In the genomic region with DNA sequence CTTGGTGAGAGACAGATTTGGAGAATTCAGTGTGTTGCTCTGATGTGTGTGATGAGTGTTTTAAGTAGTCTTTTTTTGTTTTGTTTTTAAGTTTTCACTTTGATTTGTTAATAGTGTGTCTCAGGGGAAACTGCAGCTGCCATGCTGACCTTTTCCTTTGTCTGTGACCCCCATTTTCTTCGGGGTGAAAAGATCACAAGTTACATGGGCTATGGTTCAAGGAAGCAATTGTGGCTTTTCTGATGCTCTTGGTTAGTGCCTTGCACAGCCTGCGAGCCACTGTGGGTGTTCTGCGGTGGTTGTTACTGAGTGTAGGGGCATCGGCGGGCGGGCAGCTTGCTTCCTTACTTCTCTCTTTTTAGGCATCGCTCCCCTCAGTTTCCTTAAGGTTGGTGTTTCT, we compare ENCODE assay signal across 13 mouse cellular contexts. TPM values are rescaled to one million over a fixed set of nuclear protein-coding genes. Genes with fewer than 3 reads are reported as not detected.
DNase-seq lines count a peak whose midpoint lies in the region; ATAC-seq and TF ChIP-seq lines count a peak whose summit lies in the region.
"Had no signal": no experiment of that assay in that cellular context is flagged by ENCODE, and none has a peak within 500 bp of the region (broad histone marks: within the 10 kb centered on the region; RNA-seq: fewer than 3 reads in every experiment).

No protein-coding gene starts in this region.

- H3K9ac ChIP-seq in heart, embryonic 15.5 days = no peak overlapping the region
- no peak overlapping the region for H3K9ac ChIP-seq in midbrain, postnatal 0 days (replicated peaks; ENCODE audit: low read length, poor library complexity, severe bottlenecking)
- no peak overlapping the region for H3K9ac ChIP-seq in hindbrain, embryonic 15.5 days
- H3K9ac ChIP-seq in neural tube, embryonic 15.5 days (replicated peaks) = no peak overlapping the region

- H3K27ac ChIP-seq in heart, embryonic 15.5 days = peak overlapping the region; percentile 63; the same call in 1 of the 2 replicates
- peak overlapping the region; percentile 55; the same call in 1 of the 2 replicates for H3K27ac ChIP-seq in midbrain, embryonic 10.5 days (replicated peaks)
- no peak overlapping the region for H3K27ac ChIP-seq in midbrain, postnatal 0 days (ENCODE audit: low read depth, low read length)
- H3K27ac ChIP-seq in hindbrain, embryonic 15.5 days (replicated peaks) = no peak overlapping the region
- no peak overlapping the region for H3K27ac ChIP-seq in neural tube, embryonic 15.5 days (replicated peaks)

- DNase-seq in heart, postnatal 25 days (ENCODE audit: low spot score) = no peak
- peak; percentile 33 for DNase-seq in midbrain, embryonic 10.5 days (ENCODE audit: low spot score)
- DNase-seq in midbrain, postnatal 0 days (ENCODE audit: low spot score) = no peak
- DNase-seq in T-cell, adult 2 months (ENCODE audit: low spot score) = no peak
- no peak for DNase-seq in right cerebral cortex, adult 18-20 months
- DNase-seq: adrenal gland, adult 8-10 months; thymus, adult 2 months had no signal

- H3K4me3 ChIP-seq in heart, embryonic 15.5 days = no peak overlapping the region
- peak overlapping the region; percentile 20 for H3K4me3 ChIP-seq in midbrain, embryonic 10.5 days
- H3K4me3 ChIP-seq in midbrain, postnatal 0 days (ENCODE audit: low read depth, low read length) = no peak overlapping the region
- no peak overlapping the region for H3K4me3 ChIP-seq in hindbrain, embryonic 15.5 days
- H3K4me3 ChIP-seq in neural tube, embryonic 15.5 days (replicated peaks) = no peak overlapping the region
- H3K4me3 ChIP-seq: megakaryocyte, embryonic 14.5 days had no signal

- H3K36me3 ChIP-seq in heart, embryonic 15.5 days = no peaks in the 10 kb centered on the region
- 0 out of 2 replicates have a peak, but pooled peaks cover 3% of the 10 kb centered on the region for H3K36me3 ChIP-seq in midbrain, embryonic 10.5 days
- H3K36me3 ChIP-seq in midbrain, postnatal 0 days (ENCODE audit: insufficient read depth, low read length) = no peaks in the 10 kb centered on the region
- H3K36me3 ChIP-seq in hindbrain, embryonic 15.5 days = no peaks in the 10 kb centered on the region
- no peaks in the 10 kb centered on the region for H3K36me3 ChIP-seq in neural tube, embryonic 15.5 days

- intact Hi-C loops in heart, postnatal 25 days (cut with DNase I) = no loop called here

- ATAC-seq in heart, embryonic 15.5 days (replicated peaks; ENCODE audit: insufficient number of reproducible peaks, insufficient read depth, low FRiP score, low read depth) = no peak
- ATAC-seq in midbrain, postnatal 0 days (ENCODE audit: low FRiP score) = no peak
- ATAC-seq in hindbrain, embryonic 15.5 days (ENCODE audit: low FRiP score, low read depth) = no peak
- ATAC-seq in neural tube, embryonic 15.5 days (ENCODE audit: low FRiP score) = no peak
- ATAC-seq: Patski had no signal

- H3K4me2 ChIP-seq in heart, embryonic 15.5 days = peak overlapping the region; percentile 30; the same call in 1 of the 2 replicates
- no peak overlapping the region for H3K4me2 ChIP-seq in midbrain, postnatal 0 days (ENCODE audit: low read depth, low read length, poor library complexity, severe bottlenecking)
- peak overlapping the region; percentile 2; the same call in 1 of the 2 replicates for H3K4me2 ChIP-seq in hindbrain, embryonic 15.5 days
- peak overlapping the region; percentile 6; the same call in 1 of the 2 replicates for H3K4me2 ChIP-seq in neural tube, embryonic 15.5 days
- H3K4me2 ChIP-seq: liver, embryonic 11.5 days had no signal

- WGBS in heart, embryonic 15.5 days = 48% methylated on average over 7 of the region's 7 CpGs
- 14% methylated on average over 7 of the region's 7 CpGs for whole genome bisulfite sequencing in midbrain, embryonic 10.5 days
- 34% methylated on average over 7 of the region's 7 CpGs for WGBS in midbrain, postnatal 0 days
- 14% methylated on average over 7 of the region's 7 CpGs for WGBS in hindbrain, embryonic 15.5 days
- 10% methylated on average over 7 of the region's 7 CpGs for WGBS in neural tube, embryonic 15.5 days

- H3K9me3 ChIP-seq in heart, embryonic 15.5 days (replicated peaks) = no peaks in the 10 kb centered on the region
- no peaks in the 10 kb centered on the region for H3K9me3 ChIP-seq in midbrain, embryonic 10.5 days (replicated peaks)
- no peaks in the 10 kb centered on the region for H3K9me3 ChIP-seq in midbrain, postnatal 0 days (ENCODE audit: low read length)
- no peaks in the 10 kb centered on the region for H3K9me3 ChIP-seq in hindbrain, embryonic 15.5 days
- no peaks in the 10 kb centered on the region for H3K9me3 ChIP-seq in neural tube, embryonic 15.5 days (replicated peaks)
- H3K9me3 ChIP-seq: megakaryocyte, embryonic 14.5 days had no signal

- H3K4me1 ChIP-seq in heart, embryonic 15.5 days (replicated peaks) = peaks cover 35% of the 10 kb centered on the region
- peaks cover 27% of the 10 kb centered on the region for H3K4me1 ChIP-seq in midbrain, embryonic 10.5 days
- H3K4me1 ChIP-seq in midbrain, postnatal 0 days (ENCODE audit: insufficient read depth, low read length) = no peaks in the 10 kb centered on the region
- H3K4me1 ChIP-seq in hindbrain, embryonic 15.5 days (replicated peaks) = peaks cover 7% of the 10 kb centered on the region
- H3K4me1 ChIP-seq in neural tube, embryonic 15.5 days = peaks cover 16% of the 10 kb centered on the region

- no peaks in the 10 kb centered on the region for H3K27me3 ChIP-seq in heart, embryonic 15.5 days
- peaks cover 43% of the 10 kb centered on the region for H3K27me3 ChIP-seq in midbrain, embryonic 10.5 days (ENCODE audit: low read depth, poor library complexity, severe bottlenecking)
- H3K27me3 ChIP-seq in midbrain, postnatal 0 days (ENCODE audit: insufficient read depth, low read length) = no peaks in the 10 kb centered on the region
- no peaks in the 10 kb centered on the region for H3K27me3 ChIP-seq in hindbrain, embryonic 15.5 days
- 0 out of 2 replicates have a peak, but pooled peaks cover 4% of the 10 kb centered on the region for H3K27me3 ChIP-seq in neural tube, embryonic 15.5 days (replicated peaks)
- H3K27me3 ChIP-seq: megakaryocyte, embryonic 14.5 days; Patski had no signal

- no peak for TF ChIP-seq CTCF in midbrain, postnatal 0 days (IDR thresholded peaks at IDR 0.05)

RNA-seq across cellular contexts. Expression of a gene that starts 54.4 kb away (rescaled TPM):
- 18.3 and 21.4 TPM in 2 replicates for polyA plus RNA-seq in heart, embryonic 15.5 days (2015; fragmentation: Nextera tagmentation; extraction: Ambion mirVana)
- total RNA-seq in heart, postnatal 25 days (2021) = 10 to 100 TPM; 23.7 to 27.7 TPM
- 20.1 and 20.2 TPM in 2 replicates for polyA plus RNA-seq in midbrain, embryonic 10.5 days (2016; fragmentation: Nextera tagmentation; extraction: Ambion mirVana)
- 12.6 and 14.2 TPM in 2 replicates for total RNA-seq in midbrain, postnatal 0 days (2014; rRNA removed)
- 4.3 and 5.3 TPM in 2 replicates for polyA plus RNA-seq in midbrain, postnatal 0 days (2015; fragmentation: Nextera tagmentation; extraction: Ambion mirVana)
- 8.7 and 9.2 TPM in 2 replicates for polyA plus RNA-seq in hindbrain, embryonic 15.5 days (2015; fragmentation: Nextera tagmentation; extraction: Ambion mirVana)
- polyA plus RNA-seq in neural tube, embryonic 15.5 days (2015; fragmentation: Nextera tagmentation; extraction: Ambion mirVana) = 5.7 and 9.2 TPM in 2 replicates

Comparison
In these comparisons a context has a peak if more than half of its experiments do, and no peak if none do; other contexts are left out.
1. H3K27ac ChIP-seq: peak in heart, embryonic 15.5 days (single experiment) and midbrain, embryonic 10.5 days (single experiment); none in midbrain, postnatal 0 days (single experiment), hindbrain, embryonic 15.5 days (single experiment) and neural tube, embryonic 15.5 days (single experiment).